Mouse (Mus musculus) kidney, adult 18-20 months (tissue): ENCODE measurements around the gene Vmn1r7.
A peak's percentile ranks its signal among the peaks of the same experiment; 100 is the strongest.
"Not testable (repeated sequence)": the region's sequence is repeated elsewhere in the genome, so short reads cannot be mapped to it uniquely, and the experiment has no call there.

Experiments used
- DNase-seq: peaks from one replicate; pipeline ENCODE4 v3.0.0; 2021

Gene Vmn1r7

DNA sequence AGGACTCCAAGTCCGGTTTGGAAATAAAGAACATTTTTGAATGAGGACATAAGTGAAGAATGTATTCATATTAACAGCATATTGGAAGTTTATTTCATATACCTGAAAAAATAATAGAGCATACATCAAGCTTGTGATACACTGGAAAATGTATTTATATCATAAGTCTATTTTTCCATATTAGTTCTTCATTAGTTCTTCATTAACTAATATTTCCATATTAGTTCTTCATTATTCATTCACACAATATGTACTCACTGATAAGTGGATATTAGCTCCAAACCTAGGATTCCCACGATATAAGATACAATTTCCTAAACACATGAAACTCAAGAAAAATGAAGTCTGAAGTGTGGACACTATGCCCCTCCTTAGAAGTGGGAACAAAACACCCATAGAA, at the start of gene Vmn1r7:
Gene Vmn1r7, minus strand, starts transcription at position 101 of the 400 bp plus-strand sequence.
- not testable (repeated sequence) for DNase-seq

- DNase-seq = no peak
Measured at GRCm38 (mm10) chr6:57066487-57066886, 41.4 kb upstream of the Vmn1r7 start, which contains the start of gene Vmn1r9. Gene Vmn1r9 (plus strand): TSS chr6:57066787.

DNA sequence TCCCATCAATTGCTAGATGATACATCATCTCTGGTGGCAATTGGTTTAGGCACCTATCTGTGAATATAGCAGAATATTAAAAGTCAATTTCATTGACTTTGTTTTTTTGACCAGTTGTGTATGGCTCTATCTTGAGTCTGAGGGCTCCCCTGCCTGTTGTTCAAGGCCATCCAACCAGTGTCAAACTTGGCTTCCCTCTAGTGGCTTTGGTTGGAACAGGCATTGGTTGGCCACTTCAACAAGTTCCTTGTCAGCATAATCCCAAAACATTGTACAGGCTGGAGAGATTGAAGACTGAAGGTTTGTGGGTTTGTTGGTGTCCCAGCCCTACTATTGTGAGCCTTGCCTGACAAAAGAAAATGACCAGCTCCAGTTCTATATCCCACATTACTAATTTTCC, 38.6 kb upstream of the Vmn1r7 start:
- DNase-seq = peak; percentile 27

- no peak for DNase-seq
Measured at GRCm38 (mm10) chr6:57034674-57035073, 9.6 kb upstream of the Vmn1r7 start.

- no peak for DNase-seq
Measured at GRCm38 (mm10) chr6:57031984-57032383, 6.9 kb upstream of the Vmn1r7 start, which contains the start of gene Vmn1r8. Gene Vmn1r8 (plus strand): TSS chr6:57032284.

DNA sequence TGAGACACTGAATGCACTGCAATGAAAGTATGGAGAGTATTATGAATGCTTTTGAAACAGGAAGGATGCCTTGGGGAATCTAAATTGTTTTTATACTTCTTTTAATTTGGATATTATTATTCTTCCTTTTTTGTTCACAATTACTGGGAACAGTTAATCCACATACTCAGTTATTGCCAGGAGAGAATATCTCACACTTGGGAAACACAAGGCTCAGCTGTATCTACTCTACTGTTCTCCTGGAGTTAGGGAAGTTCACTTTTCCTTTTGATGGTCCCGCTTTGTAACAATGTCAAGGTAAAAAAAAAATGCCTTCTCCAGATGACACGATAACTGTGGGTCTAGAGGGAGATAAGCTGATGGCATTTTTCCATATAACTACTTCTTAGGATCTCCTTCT, 28.2 kb downstream of the Vmn1r7 start, which contains the start of gene Vmn1r6:
Gene Vmn1r6, plus strand, starts transcription at position 301 of the 400 bp plus-strand sequence.
- DNase-seq = no peak
